Mouse (Mus musculus) embryo, embryonic 10.5 days (tissue): Measurements from ENCODE around the gene Pnliprp2.
A peak's percentile ranks its signal among the peaks of the same experiment; 100 is the strongest.

Experiments used
- DNase-seq: peaks from one replicate; pipeline ENCODE4 v3.0.0-alpha.2; 2015; ENCODE audit warnings: low spot score

Pnliprp2 gene

DNA sequence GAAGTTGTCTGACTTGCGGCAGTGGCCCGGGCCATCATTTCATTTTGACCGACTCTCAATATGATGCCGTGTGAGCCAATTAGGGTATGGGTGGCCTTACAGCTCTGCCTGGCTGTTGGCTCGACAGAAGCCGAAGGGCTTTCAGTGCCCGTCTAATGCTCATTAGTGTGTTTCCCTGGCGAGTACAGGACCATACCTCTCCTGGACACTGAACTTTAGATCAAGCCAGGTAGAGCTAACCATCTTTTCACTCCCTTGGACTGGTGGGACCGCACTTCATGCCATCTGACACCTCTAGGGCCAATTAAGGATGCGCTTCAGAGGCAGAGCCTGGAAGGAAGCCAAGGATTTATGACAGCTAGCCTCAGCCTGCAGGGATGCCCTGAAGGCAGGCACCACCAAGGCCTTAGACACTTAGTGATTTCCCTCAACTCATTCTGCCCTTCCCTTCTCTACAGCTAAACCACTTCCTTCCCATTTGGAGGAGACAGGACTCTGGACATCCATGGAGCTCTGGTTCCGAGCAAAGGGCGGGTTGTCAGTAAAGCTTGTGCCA lies 35.7 kb downstream of the Pnliprp2 start:
- no peak for DNase-seq

DNA sequence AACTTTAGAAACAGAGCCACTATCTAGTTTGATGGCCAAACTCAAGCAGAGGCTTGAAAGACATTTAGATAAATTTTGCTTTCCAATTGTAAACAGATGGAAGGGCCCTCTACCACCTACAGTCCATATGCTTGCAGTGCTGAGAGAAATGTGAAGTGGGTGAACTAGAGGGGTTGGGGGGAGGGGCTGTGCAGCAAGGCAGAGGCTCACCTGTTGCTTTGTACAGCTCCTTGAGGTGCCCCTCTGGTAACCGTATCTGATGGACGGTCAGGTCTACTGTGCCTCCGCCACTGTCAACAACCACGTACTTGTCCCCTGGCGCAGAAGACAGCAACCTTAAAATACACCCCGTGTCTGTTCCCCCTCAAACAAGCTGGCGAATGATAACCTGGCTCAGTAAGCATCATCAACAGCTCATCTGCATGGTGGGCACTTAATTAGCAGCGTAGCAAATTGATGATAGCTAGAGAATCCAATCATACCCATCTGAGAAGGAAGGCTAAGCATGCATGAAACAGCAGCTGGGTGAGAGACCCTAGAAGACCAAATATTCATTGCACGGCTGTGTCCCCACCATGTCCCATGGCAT lies 45.8 kb downstream of the Pnliprp2 start:
- DNase-seq = no peak

DNA sequence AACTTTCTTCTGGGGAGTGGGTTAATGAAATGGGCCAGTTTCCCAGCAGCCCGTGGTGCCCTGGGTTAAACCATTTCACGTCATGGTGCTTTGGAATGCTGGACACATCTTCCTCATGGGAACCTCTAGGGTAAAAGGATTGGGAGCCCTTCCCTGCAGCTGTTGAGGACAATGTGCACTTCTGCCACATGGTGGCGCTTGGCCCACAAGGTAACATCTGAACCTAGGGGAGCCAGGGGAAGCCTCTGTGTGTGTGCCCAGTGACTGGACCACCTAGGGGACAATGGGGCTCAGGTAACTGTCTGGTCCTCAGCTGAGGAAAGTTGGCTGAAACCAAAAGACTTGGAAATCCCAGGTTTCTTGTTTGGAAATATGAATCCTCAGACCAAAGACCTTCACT lies 46.8 kb downstream of the Pnliprp2 start:
- peak; percentile 86 for DNase-seq

DNA sequence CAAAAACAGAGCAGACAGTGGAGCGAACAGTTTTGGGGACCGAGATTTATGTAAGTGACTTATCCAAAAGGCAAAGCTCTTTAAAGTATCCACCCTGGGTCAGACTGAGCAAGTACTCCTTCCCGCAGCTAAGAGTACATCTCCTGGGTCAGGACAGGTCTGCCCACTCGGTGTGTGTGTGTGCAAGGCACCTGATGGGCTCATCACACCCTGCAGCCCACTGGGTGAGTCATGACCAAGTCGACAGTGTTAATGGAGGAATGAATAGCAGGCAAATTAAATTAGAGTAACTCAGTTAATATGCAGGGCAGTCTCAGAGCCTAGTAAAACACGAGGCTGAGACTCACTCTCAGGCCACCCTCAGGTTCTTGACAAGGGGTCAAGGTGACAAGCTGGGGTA lies 49.3 kb downstream of the Pnliprp2 start:
- DNase-seq = no peak

DNA sequence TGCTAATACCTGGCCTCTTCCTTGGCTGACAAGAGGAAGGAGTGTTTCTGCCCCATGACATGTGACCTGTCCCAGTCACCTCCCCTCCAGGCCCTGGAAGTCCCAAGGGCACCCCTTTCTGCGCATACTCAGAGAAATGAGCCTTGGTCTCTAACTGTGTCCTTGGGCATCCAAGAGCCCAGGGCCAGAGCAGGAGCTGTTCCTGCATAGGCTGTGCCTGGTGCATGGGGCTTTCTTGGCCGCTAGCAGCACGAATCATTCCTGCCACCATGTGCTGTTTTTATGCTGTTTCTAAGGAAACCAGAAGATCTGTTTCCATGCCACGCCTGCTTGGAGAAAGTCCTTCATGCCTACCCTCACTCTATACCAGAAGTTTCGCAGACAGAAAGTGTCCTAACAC lies 51.0 kb downstream of the Pnliprp2 start:
- no peak for DNase-seq

DNA sequence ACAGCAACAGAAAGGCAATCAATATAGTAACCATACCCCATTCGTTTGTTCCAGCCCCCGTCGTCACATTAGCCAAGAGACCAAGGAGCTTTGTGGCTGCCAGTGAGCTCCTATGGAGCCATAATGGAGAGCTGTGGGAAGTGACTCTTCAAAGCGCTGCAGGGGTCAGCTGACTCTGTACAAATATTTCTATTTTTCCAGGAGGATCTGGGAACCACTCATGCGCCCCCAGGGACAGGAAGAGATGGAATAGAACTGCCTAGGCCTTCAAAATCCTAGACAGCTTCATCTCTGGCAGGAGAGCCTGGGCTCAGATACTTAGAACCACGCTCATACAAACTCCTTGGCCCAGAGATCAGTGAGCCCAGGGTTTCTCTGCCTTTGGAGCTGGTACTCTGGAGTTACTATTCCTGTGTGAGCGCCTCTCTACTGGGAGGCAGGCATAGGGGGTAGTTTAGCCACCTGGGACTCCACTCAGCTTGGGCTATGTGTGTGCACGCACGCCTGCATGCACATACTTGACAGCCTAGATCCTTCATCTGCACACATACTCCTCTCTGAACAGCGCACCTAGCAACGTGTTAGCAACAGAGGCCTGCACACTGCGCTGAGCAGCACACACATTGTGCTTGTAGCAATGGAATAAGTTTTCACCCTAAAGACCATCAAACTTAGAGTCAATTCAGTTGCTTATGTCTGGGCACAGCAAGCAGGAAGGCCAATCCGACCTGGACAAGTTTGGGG lies 55.8 kb downstream of the Pnliprp2 start:
- DNase-seq = no peak

DNA sequence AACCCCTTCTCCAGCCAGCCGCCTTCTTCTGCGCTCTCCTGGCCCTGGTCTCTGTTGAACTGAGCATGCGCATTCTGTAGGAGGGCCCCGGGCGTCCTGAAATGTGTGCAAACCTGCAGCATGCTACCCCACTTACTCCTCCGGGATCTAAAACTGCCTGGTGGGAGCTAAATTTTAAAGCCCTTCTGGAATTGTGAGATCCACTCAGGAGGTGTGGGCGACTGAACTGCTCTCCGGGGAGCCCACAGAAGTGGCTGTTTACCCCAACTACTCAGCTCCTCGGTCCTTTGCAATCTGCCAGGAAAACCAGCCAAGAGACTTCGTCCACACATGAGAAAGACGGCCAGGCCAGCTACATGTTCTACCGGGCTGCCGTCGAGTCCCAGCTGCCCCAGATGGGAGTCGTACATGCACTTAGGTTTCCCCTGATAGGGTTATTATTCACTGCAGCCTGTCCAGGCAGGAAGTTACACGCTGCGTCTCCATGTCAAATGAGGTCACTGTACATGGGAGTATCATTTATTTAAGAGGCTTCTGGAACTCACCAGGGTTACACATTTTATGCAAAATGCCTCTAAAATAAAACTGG lies 57.0 kb downstream of the Pnliprp2 start:
- DNase-seq = no peak

DNA sequence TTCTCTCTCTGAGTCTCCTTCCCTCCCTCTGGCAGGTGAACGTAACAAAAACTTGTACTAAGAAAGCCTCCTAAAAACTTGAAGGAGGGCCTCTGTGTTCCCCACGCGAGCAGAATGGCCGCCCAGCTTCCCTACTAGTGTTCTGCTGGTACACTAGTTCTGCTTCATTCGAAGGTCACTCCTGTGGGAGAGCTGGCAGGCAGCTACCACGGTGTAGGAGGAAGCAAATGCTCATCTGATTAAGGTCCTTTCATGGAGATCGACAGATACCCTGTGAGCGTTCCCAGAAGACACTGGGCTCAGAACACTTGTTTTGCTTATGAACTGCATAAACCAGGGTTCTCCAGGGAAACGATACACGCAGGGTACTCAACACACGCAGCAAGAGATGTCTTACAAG lies 57.9 kb downstream of the Pnliprp2 start:
- DNase-seq = no peak

DNA sequence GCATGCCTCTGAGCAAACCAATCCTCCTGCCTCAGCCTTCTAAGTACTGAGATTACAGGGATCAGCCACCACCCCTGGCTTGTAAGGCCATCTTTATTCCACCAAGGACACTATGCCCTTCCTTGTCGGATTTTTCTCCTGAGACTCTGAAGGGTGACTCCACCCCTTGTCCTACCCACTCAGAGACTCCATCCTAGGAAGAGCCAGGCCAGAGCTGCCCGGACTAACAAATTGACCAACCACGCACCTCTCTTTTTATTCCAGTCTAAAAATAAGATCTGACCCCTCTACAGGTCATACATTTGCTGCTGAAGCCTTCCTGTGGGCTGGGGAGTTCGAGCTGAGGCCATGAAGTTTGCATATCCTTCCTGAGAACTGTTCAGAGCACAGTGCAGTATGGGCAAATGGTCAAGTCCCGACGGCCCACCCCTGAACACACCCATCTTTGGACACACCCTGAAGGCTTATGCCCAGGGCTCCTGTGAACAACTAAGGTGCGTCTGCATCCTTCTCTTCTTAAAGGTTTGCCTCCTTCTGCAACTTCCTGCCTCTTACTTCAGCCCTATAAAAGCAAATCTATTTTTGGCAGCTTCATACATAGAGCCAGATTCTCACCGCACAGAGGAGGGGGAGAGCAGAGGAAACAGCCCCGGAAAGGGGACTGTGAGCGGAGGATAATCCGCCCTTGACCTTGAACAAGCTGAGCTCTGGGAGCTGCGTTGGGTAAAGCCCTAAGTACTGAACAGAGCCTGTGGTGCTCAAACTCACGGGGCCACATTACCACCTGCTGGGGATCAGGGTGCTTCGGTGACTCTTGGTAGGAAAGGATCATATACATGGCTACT lies 59.3 kb downstream of the Pnliprp2 start:
- DNase-seq = no peak

DNA sequence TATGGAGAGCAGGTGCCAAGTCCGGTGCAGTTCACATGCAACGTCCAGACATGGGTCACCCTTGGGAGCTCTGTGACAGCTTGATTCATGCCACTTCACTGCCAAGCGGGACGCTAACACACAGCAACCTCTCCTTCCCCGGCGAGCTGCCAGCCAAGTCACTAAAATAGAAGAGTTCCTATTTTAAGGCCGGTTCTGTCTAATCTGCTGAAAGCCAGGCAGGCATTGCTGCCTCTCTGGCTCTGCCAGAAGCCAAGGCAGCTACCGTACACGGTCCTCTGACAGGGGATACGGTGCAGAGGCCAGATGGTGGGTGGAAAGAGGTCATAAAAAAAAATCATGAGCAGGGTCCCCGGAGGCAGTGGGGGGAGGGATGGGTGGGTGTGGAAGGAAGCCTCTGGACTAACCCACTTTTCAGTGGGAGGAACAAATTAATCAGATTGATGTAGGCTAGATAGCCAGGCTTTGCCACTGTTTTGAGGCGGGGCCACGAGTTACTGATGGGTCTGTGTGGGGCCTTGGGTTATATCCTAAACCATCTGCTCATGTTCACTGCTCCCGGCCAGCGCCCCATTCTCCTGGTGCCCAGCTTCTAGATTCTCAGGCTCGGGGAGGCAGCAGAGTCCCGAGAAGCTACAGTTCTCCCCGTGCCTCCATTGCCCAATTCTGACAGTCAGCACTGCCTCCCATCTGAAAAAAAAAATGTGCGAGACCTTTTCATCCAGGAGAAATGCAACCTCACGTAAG lies 63.1 kb downstream of the Pnliprp2 start:
- peak; percentile 21 for DNase-seq

DNA sequence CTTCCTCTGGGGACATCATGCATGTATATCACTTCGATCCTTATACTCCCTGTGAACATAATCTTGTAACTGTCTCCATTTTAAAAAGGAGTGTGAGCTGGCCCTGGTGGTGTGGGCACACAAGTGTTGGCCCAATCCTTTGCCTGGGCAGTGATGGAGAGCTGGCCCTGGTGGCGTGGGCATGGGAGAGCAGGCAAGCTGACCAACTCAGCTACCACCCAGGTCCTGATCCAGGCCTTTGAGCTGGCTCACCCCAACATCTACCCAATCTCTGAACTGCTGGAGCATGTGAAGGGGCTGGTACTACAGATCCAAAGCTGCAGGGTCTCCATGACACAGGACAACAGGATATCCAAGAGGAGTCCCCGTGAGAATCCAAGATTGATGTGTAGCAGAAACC lies 63.8 kb downstream of the Pnliprp2 start:
- DNase-seq = no peak

DNA sequence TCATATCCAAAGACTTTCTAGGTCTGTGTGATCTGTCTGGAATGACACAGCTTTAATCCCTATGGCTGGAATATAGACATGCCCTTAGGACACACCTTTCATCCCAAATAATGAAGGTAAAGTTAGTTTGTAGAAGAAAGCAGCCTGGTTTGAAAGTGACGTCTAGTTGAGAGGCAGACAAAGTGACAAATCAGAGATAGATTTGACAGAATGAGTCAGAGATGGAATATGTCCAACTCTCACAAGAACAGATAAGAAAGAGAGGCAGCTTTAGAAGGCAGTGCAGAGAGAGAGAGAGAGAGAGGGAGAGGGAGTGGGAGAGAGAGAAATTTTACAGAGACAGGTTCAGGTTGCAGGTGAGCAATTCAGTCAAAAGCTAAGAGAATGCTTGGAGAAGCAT lies 64.8 kb downstream of the Pnliprp2 start:
- DNase-seq = no peak
